Mouse (Mus musculus) brain, embryonic 18.5 days (tissue): ENCODE measurements at regions not wholly inside any gene's neighbourhood (a gene's known extent, or its start where the extent isn't known, plus 50 kb on each side); places are given as distances from the start of the nearest gene placed in this dataset.
A peak's percentile ranks its signal among the peaks of the same experiment; 100 is the strongest.

Source experiments
- DNase-seq: peaks from one replicate; pipeline ENCODE4 v3.0.0-alpha.2; 2012; ENCODE audit warnings: low read depth, low spot score

DNA sequence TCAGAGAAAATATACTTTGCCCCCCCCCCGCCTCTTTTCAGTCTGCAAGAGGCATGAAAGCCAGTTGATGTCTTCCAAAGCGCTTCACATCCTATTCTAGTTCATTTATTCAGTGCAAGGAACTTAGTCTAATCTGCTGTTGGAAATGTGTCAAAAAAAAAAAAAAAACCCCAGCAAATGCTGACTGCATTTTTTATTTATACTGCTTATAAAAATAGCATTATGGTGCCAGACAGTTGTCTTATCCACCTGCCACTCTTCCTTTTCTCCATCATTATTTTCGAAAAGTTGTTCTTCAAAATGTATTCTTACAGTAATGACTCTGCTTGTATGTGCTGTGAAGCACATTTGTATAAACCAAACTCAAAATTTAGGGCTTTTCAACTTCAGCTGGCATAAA, 917.3 kb downstream of the Brinp3 start:
- peak; percentile 54 for DNase-seq

DNA sequence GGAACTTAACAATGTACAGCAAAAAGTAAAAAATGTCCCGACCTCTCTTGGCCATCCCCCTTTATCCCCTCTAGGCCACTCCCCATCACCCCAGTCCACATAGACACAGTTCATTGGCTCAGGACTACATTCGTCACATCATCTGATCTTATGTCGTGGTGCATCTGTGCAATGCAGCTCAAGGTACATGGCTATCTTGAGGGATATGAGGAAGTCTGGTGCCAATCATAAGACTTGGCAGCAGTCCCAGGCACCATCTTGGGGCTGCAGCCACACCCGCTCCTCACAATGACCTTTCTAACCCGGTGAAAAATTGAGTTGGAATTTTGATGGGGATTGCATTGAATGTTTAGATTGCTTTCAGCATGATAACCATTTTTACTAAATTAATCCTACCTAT, 945.8 kb downstream of the Brinp3 start:
- no peak for DNase-seq

DNA sequence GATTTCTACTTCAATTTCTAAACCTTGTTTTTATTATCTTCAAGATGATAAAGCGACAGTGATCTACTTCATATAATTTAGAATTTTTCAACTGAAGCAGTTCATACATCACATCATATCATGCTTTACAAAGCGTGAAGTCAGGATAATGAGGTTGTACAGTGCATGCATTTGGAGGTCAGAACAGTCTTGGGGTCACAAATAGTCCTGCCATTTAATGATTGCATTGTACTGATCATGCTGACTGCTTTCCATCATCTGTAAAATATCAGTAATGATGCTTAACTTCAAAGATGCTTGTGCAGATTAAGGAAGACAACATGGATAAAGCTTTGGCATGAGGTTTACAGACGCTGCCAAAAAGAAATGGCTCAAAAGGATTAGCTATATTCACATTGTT, 952.0 kb downstream of the Brinp3 start:
- DNase-seq, result no peak
